Mouse (Mus musculus): ENCODE measurements around the gene Kcns1. TPM values are rescaled to one million over a fixed set of nuclear protein-coding genes. Genes with fewer than 3 reads are reported as not detected.

The Kcns1 gene
- polyA plus RNA-seq, 1 experiment from 2014 or later: 1.3 TPM

- H3K4me3 ChIP-seq (replicated peaks): peak overlapping the region; percentile 41
- no peak for ATAC-seq (ENCODE audit: insufficient number of reproducible peaks, insufficient read depth, low FRiP score, low TSS enrichment, low read depth)
- peaks cover 93% of the 10 kb centered on the region for H3K27me3 ChIP-seq
- H3K4me1 ChIP-seq (replicated peaks): peaks cover 30% of the 10 kb centered on the region
- peak overlapping the region; percentile 70 for H3K4me2 ChIP-seq
- H3K27ac ChIP-seq: no peak overlapping the region
- 7% methylated on average over 11 of the region's 11 CpGs for WGBS
- H3K9ac ChIP-seq (replicated peaks): no peak overlapping the region
- H3K9me3 ChIP-seq: no peaks in the 10 kb centered on the region
- H3K36me3 ChIP-seq: no peaks in the 10 kb centered on the region
Observed at GRCm38 (mm10) chr2:164170326-164170725, 587 bp downstream of the Kcns1 start.

DNA sequence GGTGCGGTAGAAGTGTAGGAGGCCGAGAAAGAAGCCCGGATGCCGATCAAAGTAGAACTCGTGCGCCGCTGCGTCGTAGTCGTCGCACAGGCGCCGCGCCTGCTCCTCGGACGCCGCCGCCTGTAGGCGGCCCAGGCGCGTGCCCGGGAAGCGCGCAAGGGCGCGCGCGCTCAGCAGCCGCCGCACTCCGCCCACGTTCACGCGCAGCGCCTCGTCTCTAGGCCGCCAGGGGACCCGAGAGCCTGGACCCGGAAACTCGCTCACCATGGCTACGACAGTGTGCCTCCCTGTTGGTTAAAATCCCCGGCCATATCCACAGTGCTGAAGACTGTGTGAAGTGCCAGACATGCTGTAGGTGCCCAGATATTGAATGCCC is 2.4 kb downstream of the Kcns1 start:
- Histone ChIP-seq H3K36me3 (no peaks in the 10 kb centered on the region), H3K4me2 (peak overlapping the region; percentile 61), H3K4me3 (replicated peaks) (peak overlapping the region; percentile 41), H3K4me1 (replicated peaks) (peaks cover 30% of the 10 kb centered on the region), H3K27me3 (peaks cover 86% of the 10 kb centered on the region), H3K9ac (replicated peaks) (peak overlapping the region; percentile 45; the same call in 1 of the 2 replicates), H3K27ac (no peak overlapping the region), H3K9me3 (no peaks in the 10 kb centered on the region)
- 13% methylated on average over 42 of the region's 42 CpGs for WGBS
- ATAC-seq (ENCODE audit: insufficient number of reproducible peaks, insufficient read depth, low FRiP score, low TSS enrichment, low read depth): no peak

GRCm38 (mm10) chr2:164167752-164168570 is 3.0 kb downstream of the Kcns1 start:
- Histone ChIP-seq H3K27me3 (peaks cover 82% of the 10 kb centered on the region), H3K9ac (replicated peaks) (peak overlapping the region; percentile 45; the same call in 1 of the 2 replicates)
- no peak; the same call in 1 of the 2 replicates for ATAC-seq (ENCODE audit: insufficient number of reproducible peaks, insufficient read depth, low FRiP score, low TSS enrichment, low read depth)

DNA sequence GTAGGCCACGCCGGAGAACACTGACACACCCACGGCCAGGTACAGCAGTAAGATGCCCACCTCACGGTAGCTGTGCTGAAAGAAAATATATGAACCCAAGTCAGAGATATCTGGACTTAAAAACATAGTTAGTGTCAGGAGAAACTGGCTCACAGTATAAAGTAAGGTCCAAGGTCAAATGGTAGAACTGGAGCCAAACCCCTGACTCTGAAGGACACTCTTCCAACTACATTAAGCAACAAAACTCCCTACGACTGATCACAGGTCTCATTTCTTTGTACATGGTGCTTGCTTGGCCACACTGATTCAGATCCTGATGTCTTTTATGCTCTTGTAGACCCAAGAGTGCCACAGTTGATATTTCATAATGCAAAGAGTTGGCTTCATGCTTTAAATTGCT is 6.0 kb downstream of the Kcns1 start:
- WGBS: 90% methylated on average over 5 of the region's 5 CpGs
- Histone ChIP-seq H3K4me3 (replicated peaks) (no peak overlapping the region), H3K36me3 (no peaks in the 10 kb centered on the region), H3K4me2 (no peak overlapping the region), H3K27me3 (peaks cover 55% of the 10 kb centered on the region), H3K27ac (no peak overlapping the region), H3K4me1 (replicated peaks) (peaks cover 12% of the 10 kb centered on the region), H3K9me3 (no peaks in the 10 kb centered on the region), H3K9ac (replicated peaks) (no peak overlapping the region)
- ATAC-seq (ENCODE audit: insufficient number of reproducible peaks, insufficient read depth, low FRiP score, low TSS enrichment, low read depth): no peak

More at GRCm38 (mm10) chr2:164167752-164168570, 3.0 kb downstream of the Kcns1 start:
- H3K27ac ChIP-seq: no peak overlapping the region
- no peaks in the 10 kb centered on the region for H3K9me3 ChIP-seq
- no peaks in the 10 kb centered on the region for H3K36me3 ChIP-seq
- H3K4me1 ChIP-seq (replicated peaks): peaks cover 30% of the 10 kb centered on the region
- peak overlapping the region; percentile 61 for H3K4me2 ChIP-seq
- WGBS: 11% methylated on average over 90 of the region's 90 CpGs
- peak overlapping the region; percentile 41 for H3K4me3 ChIP-seq (replicated peaks)

- no peak for ATAC-seq (ENCODE audit: insufficient number of reproducible peaks, insufficient read depth, low FRiP score, low TSS enrichment, low read depth)
- Histone ChIP-seq H3K4me2 (no peak overlapping the region), H3K27me3 (peaks cover 21% of the 10 kb centered on the region), H3K27ac (no peak overlapping the region), H3K36me3 (peaks cover 6% of the 10 kb centered on the region; the same call in 1 of the 2 replicates), H3K9ac (replicated peaks) (no peak overlapping the region), H3K9me3 (no peaks in the 10 kb centered on the region), H3K4me1 (replicated peaks) (no peaks in the 10 kb centered on the region), H3K4me3 (replicated peaks) (no peak overlapping the region)
- WGBS: 84% methylated on average over 11 of the region's 11 CpGs
Observed at GRCm38 (mm10) chr2:164161515-164162055, 9.3 kb downstream of the Kcns1 start.

DNA sequence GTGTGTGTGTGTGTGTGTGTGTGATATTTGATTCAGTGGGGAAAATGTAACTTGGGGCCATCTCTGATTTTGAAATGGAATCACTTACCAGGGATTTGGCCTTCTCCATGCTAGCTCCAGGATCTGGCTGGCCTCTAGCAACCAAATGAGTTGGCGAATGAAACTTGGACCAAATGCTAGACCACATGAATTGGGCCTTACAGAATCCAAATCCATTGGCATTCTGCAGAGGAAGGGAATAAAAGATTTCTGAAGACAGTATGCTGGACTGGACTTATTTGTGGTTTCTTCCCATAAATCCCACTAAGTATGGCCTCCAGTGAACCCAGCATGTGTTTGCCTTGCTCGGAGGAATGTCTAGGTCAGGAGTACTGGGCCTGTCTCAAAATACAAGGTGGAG is 12.1 kb downstream of the Kcns1 start:
- Histone ChIP-seq H3K4me3 (replicated peaks) (no peak overlapping the region), H3K27ac (no peak overlapping the region), H3K9me3 (no peaks in the 10 kb centered on the region), H3K4me2 (no peak overlapping the region), H3K36me3 (peaks cover 22% of the 10 kb centered on the region; the same call in 1 of the 2 replicates), H3K9ac (replicated peaks) (no peak overlapping the region), H3K4me1 (replicated peaks) (no peaks in the 10 kb centered on the region), H3K27me3 (peaks cover 4% of the 10 kb centered on the region; the same call in 1 of the 2 replicates)
- no peak for ATAC-seq (ENCODE audit: insufficient number of reproducible peaks, insufficient read depth, low FRiP score, low TSS enrichment, low read depth)
- 78% methylated on average over 2 of the region's 2 CpGs for WGBS

DNA sequence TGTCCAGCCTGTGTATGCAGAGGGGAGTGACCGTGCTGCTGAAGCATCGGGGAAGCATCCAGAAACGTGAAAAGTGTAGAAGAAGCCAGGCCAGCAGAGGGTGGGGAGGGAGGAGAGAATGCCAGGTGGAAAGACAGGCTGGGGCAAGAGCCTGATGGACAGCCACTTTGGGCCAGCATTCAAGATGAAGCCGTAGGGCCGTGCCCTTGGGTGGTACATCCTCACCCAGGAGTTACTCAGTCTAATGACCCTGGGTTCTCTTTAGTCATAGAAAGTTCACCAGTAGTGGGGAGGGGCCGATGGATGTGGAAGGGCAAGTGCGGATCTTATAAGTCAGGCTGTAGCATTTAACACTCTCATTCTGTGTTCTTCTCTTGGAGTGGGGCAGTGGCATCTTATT is 14.8 kb downstream of the Kcns1 start:
- H3K9me3 ChIP-seq: no peaks in the 10 kb centered on the region
- H3K4me3 ChIP-seq (replicated peaks): no peak overlapping the region
- no peaks in the 10 kb centered on the region for H3K27me3 ChIP-seq
- H3K4me2 ChIP-seq: no peak overlapping the region
- no peak overlapping the region for H3K9ac ChIP-seq (replicated peaks)
- 87% methylated on average over 7 of the region's 7 CpGs for whole genome bisulfite sequencing
- ATAC-seq (ENCODE audit: insufficient number of reproducible peaks, insufficient read depth, low FRiP score, low TSS enrichment, low read depth): no peak
- peaks cover 48% of the 10 kb centered on the region for H3K36me3 ChIP-seq
- H3K4me1 ChIP-seq (replicated peaks): peaks cover 6% of the 10 kb centered on the region
- no peak overlapping the region for H3K27ac ChIP-seq

GRCm38 (mm10) chr2:164154007-164154406 is 16.9 kb downstream of the Kcns1 start:
- Histone ChIP-seq H3K4me1 (replicated peaks) (peaks cover 27% of the 10 kb centered on the region), H3K9me3 (no peaks in the 10 kb centered on the region), H3K9ac (replicated peaks) (no peak overlapping the region), H3K4me2 (no peak overlapping the region), H3K4me3 (replicated peaks) (no peak overlapping the region), H3K36me3 (peaks cover 48% of the 10 kb centered on the region), H3K27ac (no peak overlapping the region), H3K27me3 (no peaks in the 10 kb centered on the region)
- WGBS: 91% methylated on average over 10 of the region's 10 CpGs
- no peak for ATAC-seq (ENCODE audit: insufficient number of reproducible peaks, insufficient read depth, low FRiP score, low TSS enrichment, low read depth)

GRCm38 (mm10) chr2:164152341-164152740 is 18.6 kb downstream of the Kcns1 start:
- WGBS: 94% methylated on average over 11 of the region's 11 CpGs
- peaks cover 52% of the 10 kb centered on the region for H3K36me3 ChIP-seq
- no peak overlapping the region for H3K27ac ChIP-seq
- H3K27me3 ChIP-seq: no peaks in the 10 kb centered on the region
- H3K4me2 ChIP-seq: no peak overlapping the region
- peaks cover 35% of the 10 kb centered on the region for H3K4me1 ChIP-seq (replicated peaks)
- no peak overlapping the region for H3K9ac ChIP-seq (replicated peaks)
- ATAC-seq (ENCODE audit: insufficient number of reproducible peaks, insufficient read depth, low FRiP score, low TSS enrichment, low read depth): no peak
- H3K9me3 ChIP-seq: no peaks in the 10 kb centered on the region
- no peak overlapping the region for H3K4me3 ChIP-seq (replicated peaks)

- 23% methylated on average over 14 of the region's 14 CpGs for WGBS
- Histone ChIP-seq H3K27ac (peak overlapping the region; percentile 92), H3K36me3 (peaks cover 42% of the 10 kb centered on the region), H3K4me3 (replicated peaks) (no peak overlapping the region), H3K27me3 (no peaks in the 10 kb centered on the region), H3K9me3 (no peaks in the 10 kb centered on the region), H3K9ac (replicated peaks) (no peak overlapping the region), H3K4me2 (peak overlapping the region; percentile 26; the same call in 1 of the 2 replicates), H3K4me1 (replicated peaks) (peaks cover 35% of the 10 kb centered on the region)
- peak; percentile 90 for ATAC-seq (ENCODE audit: insufficient number of reproducible peaks, insufficient read depth, low FRiP score, low TSS enrichment, low read depth)
Observed at GRCm38 (mm10) chr2:164150086-164150760, 20.7 kb downstream of the Kcns1 start.

GRCm38 (mm10) chr2:164146556-164146955 is 24.4 kb downstream of the Kcns1 start:
- Histone ChIP-seq H3K9me3 (no peaks in the 10 kb centered on the region), H3K4me3 (replicated peaks) (no peak overlapping the region), H3K4me1 (replicated peaks) (peaks cover 59% of the 10 kb centered on the region), H3K36me3 (peaks cover 10% of the 10 kb centered on the region; the same call in 1 of the 2 replicates), H3K27me3 (no peaks in the 10 kb centered on the region), H3K4me2 (no peak overlapping the region), H3K9ac (replicated peaks) (no peak overlapping the region), H3K27ac (no peak overlapping the region)
- no peak for ATAC-seq (ENCODE audit: insufficient number of reproducible peaks, insufficient read depth, low FRiP score, low TSS enrichment, low read depth)
- WGBS: 94% methylated on average over 12 of the region's 12 CpGs

All from limb, embryonic 12.5 days (tissue).